Mouse (Mus musculus) E14TG2a.4 (cell line): ENCODE measurements at regions not wholly inside any gene's neighbourhood (a gene's known extent, or its start where the extent isn't known, plus 50 kb on each side); places are given as distances from the start of the nearest gene placed in this dataset.

Source experiments
- CTCF ChIP-seq: conservative IDR thresholded peaks from 2 replicates; pipeline ENCODE4 v1.5.1; 2014; ENCODE audit warnings: low read length
- POU5F1 ChIP-seq: IDR thresholded peaks from 2 replicates; pipeline ENCODE4 v1.6.1; 2014; ENCODE audit warnings: low read length, borderline replicate concordance

DNA sequence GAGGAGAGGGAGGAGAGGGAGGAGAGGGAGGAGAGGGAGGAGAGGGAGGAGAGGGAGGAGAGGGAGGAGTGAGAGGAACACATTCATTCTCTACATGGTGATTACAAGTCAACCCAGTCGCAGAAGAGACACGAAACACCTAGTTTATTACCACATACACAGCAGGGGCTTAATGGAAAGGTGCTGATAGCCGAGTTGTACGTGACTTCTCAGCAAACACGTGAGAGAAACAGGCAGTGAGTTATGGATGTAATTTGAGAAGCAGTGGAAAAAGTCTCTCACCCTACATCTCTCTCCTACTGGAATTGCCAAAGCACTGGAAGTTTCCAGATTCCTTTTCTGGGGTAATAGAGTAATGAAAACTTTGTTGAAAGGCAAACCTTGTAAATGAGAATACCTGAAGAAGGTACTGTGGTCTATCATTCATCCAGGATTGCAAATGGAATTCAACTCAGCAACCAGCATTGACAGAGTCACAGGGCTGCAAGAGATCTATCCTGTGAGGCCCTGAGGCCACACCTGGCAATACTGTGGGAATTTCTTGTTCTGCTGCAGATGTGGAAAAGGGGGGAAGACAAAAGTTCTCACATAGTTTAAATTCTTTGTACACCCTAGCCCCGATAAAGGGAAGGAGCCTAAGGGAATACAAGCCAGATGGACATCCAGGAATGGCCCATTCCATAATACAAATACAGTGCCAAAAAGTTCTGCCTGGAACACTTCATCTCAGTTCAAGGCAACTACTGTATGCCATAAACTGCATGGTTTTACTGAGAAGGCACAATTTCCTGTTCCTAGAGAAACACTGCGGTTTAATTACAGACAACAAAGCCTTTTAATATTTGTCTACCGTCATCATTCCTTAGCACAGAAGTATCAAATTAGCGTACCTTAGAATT, 184.7 kb downstream of the Nrp2 start:
- TF ChIP-seq CTCF (no peak), POU5F1 (no peak)
